In the genomic region with DNA sequence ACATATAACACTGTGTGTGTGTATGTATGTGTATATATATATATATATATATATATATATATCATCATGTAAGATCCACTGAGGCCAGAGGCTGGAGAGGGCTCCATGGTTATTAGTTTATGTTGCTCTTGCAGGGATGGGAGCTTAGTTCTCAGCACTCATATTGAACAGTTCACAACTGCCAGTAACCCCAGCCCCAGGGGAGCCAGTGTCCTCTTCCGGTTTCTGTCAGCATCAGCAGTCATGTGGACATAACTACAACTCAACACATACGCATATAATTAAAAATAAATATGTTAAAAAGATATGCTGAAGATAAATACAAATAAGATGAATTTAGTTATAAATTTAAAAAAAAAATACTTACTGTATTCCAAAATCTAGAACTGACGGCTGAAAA, we compare ENCODE assay signal across 25 mouse cellular contexts.
DNase-seq lines count a peak whose midpoint lies in the region; ATAC-seq and TF ChIP-seq lines count a peak whose summit lies in the region.
"Had no signal": no experiment of that assay in that cellular context is flagged by ENCODE, and none has a peak within 500 bp of the region (broad histone marks: within the 10 kb centered on the region; RNA-seq: fewer than 3 reads in every experiment).

No protein-coding gene starts in this region.

- in situ Hi-C loops in CH12.LX (cut with MboI; ENCODE audit: low pct_ligation_motif_present, low pct_unique_long_range_greater_than_20kb, low sequenced_read_pairs): no loop called here

- no peak for TF ChIP-seq POLR2A in CH12.LX (IDR thresholded peaks at IDR 0.05; ENCODE audit: low read depth, low read length)

- dilution Hi-C loops in CH12.LX (cut with MboI; ENCODE audit: extremely low pct_ligation_motif_present, extremely low pct_unique_long_range_greater_than_20kb, low sequenced_read_pairs): no loop called here

- no peak for ATAC-seq in cerebellum, adult (ENCODE audit: insufficient number of reproducible peaks, low FRiP score, low TSS enrichment)
- ATAC-seq in CD4-positive, CD25-positive, alpha-beta regulatory T cell, adult 4 months: no peak
- ATAC-seq: activated CD4-positive, CD25-positive, alpha-beta regulatory T cell, adult 4 months; Patski had no signal

- TF ChIP-seq CTCF in CH12.LX (conservative IDR thresholded peaks at IDR 0.05 in 1 of 2, IDR thresholded peaks at IDR 0.05 in 1 of 2; ENCODE audit: low read depth in 2 of 2, low read length in 2 of 2) (no peak), E14TG2a.4 (conservative IDR thresholded peaks at IDR 0.05; ENCODE audit: low read length) (no peak)

- TF ChIP-seq EP300 in CH12.LX (IDR thresholded peaks at IDR 0.05; ENCODE audit: low read length): 0 out of 2 replicates have a peak, but pooled peaks have one; percentile 10

- no peak overlapping the region for H3K9ac ChIP-seq in CH12.LX (ENCODE audit: insufficient read depth, low read depth)

- DNase-seq in B cell, adult 2 months: peak; percentile 51 to 63
- DNase-seq in CH12.LX (ENCODE audit: extremely low read depth): peak; percentile 38
- peak; percentile 71 for DNase-seq in splenic B cell, adult 2 months (ENCODE audit: low read depth, low spot score)
- no peak for DNase-seq in c-Kit-positive CD71-positive TER-119-positive erythroid progenitor cells, embryonic 14.5 days (ENCODE audit: low spot score)
- DNase-seq in cerebellum, postnatal 36 days: no peak
- DNase-seq: adrenal gland, adult 2 months; adrenal gland, adult 8-10 months; adrenal gland, postnatal 10 days; adrenal gland, postnatal 14 days; adrenal gland, postnatal 25 days; adrenal gland, postnatal 36 days; cerebellum, adult 11 months; cerebellum, adult 11-12 months; cerebellum, adult 18-20 months; cerebellum, adult 2 months; cerebellum, adult 8-10 months; cerebellum, adult 9-10 months; cerebellum, adult 9-11 months; cerebellum, postnatal 10 days had no signal

- no peak for TF ChIP-seq RAD21 in CH12.LX (IDR thresholded peaks at IDR 0.05; ENCODE audit: low read depth, low read length)

- no peaks in the 10 kb centered on the region for H3K79me2 ChIP-seq in CH12.LX (replicated peaks; ENCODE audit: control insufficient read depth, extremely low read depth, insufficient read depth, poor library complexity, severe bottlenecking)

- no peak overlapping the region for H3K27ac ChIP-seq in CH12.LX (ENCODE audit: insufficient read depth, low read depth)

- H3K27me3 ChIP-seq in CH12.LX (replicated peaks): no peaks in the 10 kb centered on the region
- no peaks in the 10 kb centered on the region for H3K27me3 ChIP-seq in E14TG2a.4 (ENCODE audit: insufficient read depth, low read length)
- H3K27me3 ChIP-seq in splenic B cell, adult 2 months (ENCODE audit: control insufficient read depth, insufficient read depth, low read length, poor library complexity, severe bottlenecking): no peaks in the 10 kb centered on the region
- H3K27me3 ChIP-seq: Patski had no signal

- H3K9me3 ChIP-seq in CH12.LX (replicated peaks; ENCODE audit: low read length) (no peaks in the 10 kb centered on the region), E14TG2a.4 (ENCODE audit: low read length) (no peaks in the 10 kb centered on the region)
- H3K9me3 ChIP-seq: G1E had no signal

- no peak overlapping the region for H3K4me2 ChIP-seq in CH12.LX (ENCODE audit: insufficient read depth, low read depth, poor library complexity, severe bottlenecking)

- H3K36me3 ChIP-seq in CH12.LX (replicated peaks in 1 of 2; ENCODE audit: control insufficient read depth in 1 of 2, insufficient read depth in 1 of 2, low read length in 1 of 2) (peaks cover 5 to 56% of the 10 kb centered on the region in 2 experiments), E14TG2a.4 (ENCODE audit: insufficient read depth, low read length) (peaks cover under 1% of the 10 kb centered on the region; the same call in 1 of the 2 replicates)
- H3K36me3 ChIP-seq in splenic B cell, adult 2 months (ENCODE audit: control insufficient read depth, insufficient read depth, low read length, poor library complexity, severe bottlenecking): peaks cover 4% of the 10 kb centered on the region; the same call in 1 of the 2 replicates

- peaks cover 2 to 62% of the 10 kb centered on the region in 2 experiments; a peak in 3 of 4 replicates for H3K4me1 ChIP-seq in CH12.LX (ENCODE audit: control insufficient read depth in 1 of 2, insufficient read depth in 2 of 2)
- H3K4me1 ChIP-seq in E14TG2a.4 (replicated peaks; ENCODE audit: low read depth, low read length): peaks cover 64% of the 10 kb centered on the region

- H3K4me3 ChIP-seq in CH12.LX (replicated peaks in 1 of 3; ENCODE audit: low read depth in 2 of 3, low read length in 2 of 3, poor library complexity in 1 of 3) (no peak overlapping the region), E14TG2a.4 (replicated peaks; ENCODE audit: low read length) (peak overlapping the region; percentile 21; the same call in 1 of the 2 replicates)

TF ChIP-seq in CH12.LX, 34 proteins besides CTCF, POLR2A, EP300 and RAD21:
- TF ChIP-seq ELF1 (IDR thresholded peaks at IDR 0.05; ENCODE audit: low read depth, low read length) (0 out of 2 replicates have a peak, but pooled peaks have one; percentile 21), USF1 (IDR thresholded peaks at IDR 0.05; ENCODE audit: low read depth, low read length) (no peak)

Comparison
In these comparisons a context has a peak if more than half of its experiments do, and no peak if none do; other contexts are left out.
1. DNase-seq: peak in B cell, adult 2 months (2 of 2), CH12.LX (single experiment) and splenic B cell, adult 2 months (single experiment); none in c-Kit-positive CD71-positive TER-119-positive erythroid progenitor cells, embryonic 14.5 days (single experiment) and cerebellum, postnatal 36 days (0 of 2).